Mouse (Mus musculus) ES-Bruce4 (cell line): ENCODE data around the gene Acvr1b.

Source experiments
- CTCF ChIP-seq: IDR thresholded peaks from one replicate; pipeline ENCODE4 v1.8.1; 2011; ENCODE audit warnings: low read depth, low read length
- POLR2A ChIP-seq: IDR thresholded peaks from one replicate; pipeline ENCODE4 v1.8.1; 2011; ENCODE audit warnings: low read length; ENCODE audit not compliant: insufficient read depth

GRCm38 (mm10) chr15:101191459-101192259 lies 17.8 kb downstream of the Acvr1b start:
- TF ChIP-seq CTCF (no peak), POLR2A (no peak)
